Mouse (Mus musculus) limb, embryonic 14.5 days (tissue): ENCODE measurements at regions not wholly inside any gene's neighbourhood (a gene's known extent, or its start where the extent isn't known, plus 50 kb on each side); places are given as distances from the start of the nearest gene placed in this dataset.

Source experiments
- ATAC-seq: fragments of 200-750 bp; cut with Nextera tagmentation; 2 replicates; pipeline ENCODE4 v1.8.0; 2017; ENCODE audit warnings: low read depth, moderate number of reproducible peaks, moderate TSS enrichment; ENCODE audit not compliant: low FRiP score
- DNase-seq: peaks from one replicate; pipeline ENCODE4 v3.0.0-alpha.2; 2015; ENCODE audit warnings: low spot score
- H3K27ac ChIP-seq: fragments of 300-500 bp; sonication (generic); replicated peaks from 2 replicates; pipeline ENCODE4 v1.5.1; 2014; ENCODE audit warnings: low read depth, mild to moderate bottlenecking, low read length, moderate library complexity, mixed read lengths
- H3K27me3 ChIP-seq: fragments of 300-500 bp; sonication (generic); 2 replicates; pipeline ENCODE4 v1.6.1; 2014; ENCODE audit warnings: low read length, mixed read lengths; ENCODE audit not compliant: control insufficient read depth, insufficient read depth
- H3K36me3 ChIP-seq: fragments of 300-500 bp; sonication (generic); 2 replicates; pipeline ENCODE4 v1.6.1; 2014; ENCODE audit warnings: mild to moderate bottlenecking, low read length, moderate library complexity, mixed read lengths; ENCODE audit not compliant: control insufficient read depth, insufficient read depth
- H3K4me1 ChIP-seq: fragments of 300-500 bp; sonication (generic); 2 replicates; pipeline ENCODE4 v1.6.1; 2014; ENCODE audit warnings: antibody characterized with exemption, low read length, mixed read lengths; ENCODE audit not compliant: control insufficient read depth, insufficient read depth
- H3K4me2 ChIP-seq: fragments of 300-500 bp; sonication (generic); replicated peaks from 2 replicates; pipeline ENCODE4 v1.6.1; 2014; ENCODE audit warnings: low read depth, mild to moderate bottlenecking, low read length, moderate library complexity; ENCODE audit not compliant: severe bottlenecking
- H3K4me3 ChIP-seq: fragments of 300-500 bp; sonication (generic); replicated peaks from 2 replicates; pipeline ENCODE4 v1.5.1; 2014; ENCODE audit warnings: low read length
- H3K9ac ChIP-seq: fragments of 300-500 bp; sonication (generic); 2 replicates; pipeline ENCODE4 v1.6.1; 2014; ENCODE audit warnings: mild to moderate bottlenecking, low read depth, low read length, moderate library complexity; ENCODE audit not compliant: severe bottlenecking
- H3K9me3 ChIP-seq: fragments of 300-500 bp; sonication (generic); 2 replicates; pipeline ENCODE4 v1.6.1; 2016; ENCODE audit warnings: low read length; ENCODE audit not compliant: control insufficient read depth
- POLR2A ChIP-seq: fragments of 200-500 bp; IDR thresholded peaks from 2 replicates; pipeline ENCODE4 v1.8.0; 2012; ENCODE audit warnings: inconsistent platforms, mild to moderate bottlenecking, moderate library complexity, borderline replicate concordance; ENCODE audit not compliant: insufficient read depth, insufficient read length; ENCODE audit errors: extremely low read depth
- WGBS: fragments of 180-500 bp; shearing (Covaris S2); extraction: QIAGEN DNeasy Blood & Tissue Kit; methylation state at CpG from one replicate; pipeline ENCODE4 v1.1.7; 2014; 5-methylcytosine and 5-hydroxymethylcytosine counted together

- Histone ChIP-seq H3K4me1 (peaks cover 59% of the 10 kb centered on the region), H3K36me3 (no peaks in the 10 kb centered on the region), H3K9ac (no peak overlapping the region), H3K27me3 (no peaks in the 10 kb centered on the region), H3K9me3 (no peaks in the 10 kb centered on the region), H3K4me2 (no peak overlapping the region), H3K27ac (peak overlapping the region; percentile 61), H3K4me3 (no peak overlapping the region)
- DNase-seq (peak; percentile 81), ATAC-seq (peak; percentile 85)
- TF ChIP-seq POLR2A = no peak
- 38% methylated on average over 4 of the region's 4 CpGs for WGBS
Observed at GRCm38 (mm10) chr14:25019306-25019905, 439.6 kb upstream of the Zmiz1 start.

GRCm38 (mm10) chr14:25022523-25023269 lies 436.3 kb upstream of the Zmiz1 start:
- Histone ChIP-seq H3K27ac (peak overlapping the region; percentile 81), H3K9ac (no peak overlapping the region), H3K36me3 (no peaks in the 10 kb centered on the region), H3K4me1 (peaks cover 45% of the 10 kb centered on the region), H3K9me3 (no peaks in the 10 kb centered on the region), H3K4me3 (no peak overlapping the region), H3K4me2 (no peak overlapping the region), H3K27me3 (no peaks in the 10 kb centered on the region)
- WGBS = 28% methylated on average over 15 of the region's 15 CpGs
- ATAC-seq (peak; percentile 41; the same call in 1 of the 2 replicates), DNase-seq (peak; percentile 80)
- TF ChIP-seq POLR2A = no peak

- DNase-seq (no peak), ATAC-seq (no peak)
- no peaks in the 10 kb centered on the region for H3K36me3 ChIP-seq
- no peaks in the 10 kb centered on the region for H3K9me3 ChIP-seq
- peaks cover 45% of the 10 kb centered on the region for H3K4me1 ChIP-seq
- no peak for TF ChIP-seq POLR2A
- H3K4me3 ChIP-seq = no peak overlapping the region
- H3K4me2 ChIP-seq = no peak overlapping the region
- no peak overlapping the region for H3K9ac ChIP-seq
- WGBS = 30% methylated on average over 6 of the region's 6 CpGs
- peak overlapping the region; percentile 81 for H3K27ac ChIP-seq
- H3K27me3 ChIP-seq = no peaks in the 10 kb centered on the region
Observed at GRCm38 (mm10) chr14:25023270-25023800, 435.6 kb upstream of the Zmiz1 start.

GRCm38 (mm10) chr14:25025074-25025473 lies 433.9 kb upstream of the Zmiz1 start:
- ATAC-seq = no peak

GRCm38 (mm10) chr14:25027076-25027475 lies 431.9 kb upstream of the Zmiz1 start:
- Histone ChIP-seq H3K4me1 (peaks cover 19% of the 10 kb centered on the region), H3K27ac (no peak overlapping the region), H3K4me3 (no peak overlapping the region), H3K9me3 (no peaks in the 10 kb centered on the region), H3K4me2 (no peak overlapping the region), H3K27me3 (no peaks in the 10 kb centered on the region), H3K36me3 (no peaks in the 10 kb centered on the region), H3K9ac (no peak overlapping the region)
- DNase-seq (no peak), ATAC-seq (no peak)
- no peak for TF ChIP-seq POLR2A
- WGBS = 40% methylated on average over 3 of the region's 3 CpGs

More at GRCm38 (mm10) chr14:25025074-25025473, 433.9 kb upstream of the Zmiz1 start:
- TF ChIP-seq POLR2A = no peak
- Histone ChIP-seq H3K4me1 (peaks cover 33% of the 10 kb centered on the region), H3K4me2 (no peak overlapping the region), H3K36me3 (no peaks in the 10 kb centered on the region), H3K27ac (no peak overlapping the region), H3K9ac (no peak overlapping the region), H3K9me3 (no peaks in the 10 kb centered on the region), H3K4me3 (no peak overlapping the region), H3K27me3 (no peaks in the 10 kb centered on the region)
- DNase-seq = no peak
- WGBS = 89% methylated on average over 6 of the region's 6 CpGs
